Mouse (Mus musculus) MEL (cell line): Measurements from ENCODE around the gene Ptma. TPM values are rescaled to one million over a fixed set of nuclear protein-coding genes. Genes with fewer than 3 reads are reported as not detected.

Source experiments
- DNase-seq: peaks from one replicate; pipeline ENCODE4 v3.0.0; 2011; ENCODE audit warnings: low read depth, low spot score
- H3K27ac ChIP-seq: 2 replicates; pipeline ENCODE4 v1.5.1; 2012; ENCODE audit warnings: low read depth, mild to moderate bottlenecking, control low read depth, low read length, moderate library complexity; ENCODE audit not compliant: control insufficient read depth
- H3K27me3 ChIP-seq, 2 experiments: fragments of 150-350 bp in 1 of 2; sonication (generic) in 1 of 2; 2 replicates each; pipeline ENCODE4 v1.6.1; 2012; ENCODE audit warnings: low read length in 2 of 2, mild to moderate bottlenecking in 2 of 2, improper control_type of control experiment in 1 of 2, moderate library complexity in 1 of 2; ENCODE audit not compliant: insufficient read depth in 2 of 2, control insufficient read depth in 1 of 2
- H3K36me3 ChIP-seq, 2 experiments: 2 replicates each; pipeline ENCODE4 v1.6.1; 2012 to 2014; ENCODE audit warnings: low read length in 2 of 2, improper control_type of control experiment in 1 of 2, inconsistent platforms in 1 of 2, mild to moderate bottlenecking in 1 of 2; ENCODE audit not compliant: insufficient read depth in 2 of 2, control insufficient read depth in 1 of 2
- H3K4me1 ChIP-seq, 2 experiments: fragments of 150-350 bp in 1 of 2; sonication (generic) in 1 of 2; 2 replicates each; pipeline ENCODE4 v1.6.1; 2012; ENCODE audit warnings: low read length in 2 of 2, improper control_type of control experiment in 1 of 2, mild to moderate bottlenecking in 1 of 2; ENCODE audit not compliant: insufficient read depth in 2 of 2, control insufficient read depth in 1 of 2
- H3K4me3 ChIP-seq, 2 experiments: fragments of 150-350 bp in 1 of 2; sonication (generic) in 1 of 2; 2 replicates each; pipeline ENCODE4 v1.5.1; 2012; ENCODE audit warnings: low read depth in 2 of 2, low read length in 2 of 2, mild to moderate bottlenecking in 2 of 2, moderate library complexity in 2 of 2, control low read depth in 1 of 2, improper control_type of control experiment in 1 of 2; ENCODE audit not compliant: control insufficient read depth in 1 of 2, insufficient read depth in 1 of 2
- H3K79me2 ChIP-seq: 2 replicates; pipeline ENCODE4 v1.6.1; 2012; ENCODE audit warnings: mild to moderate bottlenecking, low read length, moderate library complexity; ENCODE audit not compliant: control insufficient read depth, poor library complexity, insufficient read depth
- H3K9ac ChIP-seq: 2 replicates; pipeline ENCODE4 v1.6.1; 2012; ENCODE audit warnings: low read depth, mild to moderate bottlenecking, control low read depth, low read length, moderate library complexity; ENCODE audit not compliant: control insufficient read depth, poor library complexity, severe bottlenecking
- H3K9me3 ChIP-seq: fragments of 150-350 bp; sonication (generic); replicated peaks from 2 replicates; pipeline ENCODE4 v1.6.1; 2012; ENCODE audit warnings: mild to moderate bottlenecking, low read length, improper control_type of control experiment, moderate library complexity; ENCODE audit not compliant: insufficient read depth
- BHLHE40 ChIP-seq: IDR thresholded peaks from 2 replicates; pipeline ENCODE4 v1.6.1; 2012; ENCODE audit warnings: low read depth, mild to moderate bottlenecking, inconsistent platforms, low read length, improper control_type of control experiment, borderline replicate concordance
- CHD2 ChIP-seq: IDR thresholded peaks from 2 replicates; pipeline ENCODE4 v1.6.1; 2011; ENCODE audit warnings: low read length, improper control_type of control experiment
- CTCF ChIP-seq, 3 experiments: IDR thresholded peaks in 2 of 3; conservative IDR thresholded peaks in 1 of 3; 2 replicates each; pipeline ENCODE4 v1.5.1; 2011 to 2012; ENCODE audit warnings: low read length in 3 of 3, low read depth in 2 of 3, mild to moderate bottlenecking in 2 of 3, improper control_type of control experiment in 1 of 3, inconsistent platforms in 1 of 3, mixed read lengths in 1 of 3, moderate library complexity in 1 of 3; ENCODE audit not compliant: control insufficient read depth in 1 of 3, insufficient read depth in 1 of 3, poor library complexity in 1 of 3, severe bottlenecking in 1 of 3
- E2F4 ChIP-seq: IDR thresholded peaks from 2 replicates; pipeline ENCODE4 v1.6.1; 2011; ENCODE audit warnings: low read depth, low read length, improper control_type of control experiment, borderline replicate concordance
- ELF1 ChIP-seq: IDR thresholded peaks from 2 replicates; pipeline ENCODE4 v1.6.1; 2014; ENCODE audit warnings: low read depth, mild to moderate bottlenecking, inconsistent platforms, low read length, improper control_type of control experiment, moderate library complexity
- EP300 ChIP-seq, 2 experiments: IDR thresholded peaks; 2 replicates each; pipeline ENCODE4 v1.6.1; 2011; ENCODE audit warnings: improper control_type of control experiment in 2 of 2, low read length in 2 of 2, low read depth in 1 of 2, mild to moderate bottlenecking in 1 of 2
- ETS1 ChIP-seq: IDR thresholded peaks from 2 replicates; pipeline ENCODE4 v1.6.1; 2012; ENCODE audit warnings: low read depth, mild to moderate bottlenecking, inconsistent platforms, low read length, improper control_type of control experiment, moderate library complexity
- GABPA ChIP-seq: IDR thresholded peaks from 2 replicates; pipeline ENCODE4 v1.6.1; 2012; ENCODE audit warnings: low read depth, mild to moderate bottlenecking, inconsistent platforms, low read length, improper control_type of control experiment, moderate library complexity
- HCFC1 ChIP-seq: IDR thresholded peaks from 2 replicates; pipeline ENCODE4 v1.6.1; 2012; ENCODE audit warnings: low read depth, mild to moderate bottlenecking, inconsistent platforms, low read length, improper control_type of control experiment, moderate library complexity
- KAT2A ChIP-seq: conservative IDR thresholded peaks from 2 replicates; pipeline ENCODE4 v1.6.1; 2012; ENCODE audit warnings: low read depth, low read length, improper control_type of control experiment, inconsistent platforms
- MAX ChIP-seq: IDR thresholded peaks from 2 replicates; pipeline ENCODE4 v1.6.1; 2011; ENCODE audit warnings: low read length, improper control_type of control experiment
- MAZ ChIP-seq: IDR thresholded peaks from 2 replicates; pipeline ENCODE4 v1.6.1; 2012; ENCODE audit warnings: low read depth, mild to moderate bottlenecking, inconsistent platforms, low read length, improper control_type of control experiment
- MXI1 ChIP-seq: IDR thresholded peaks from 2 replicates; pipeline ENCODE4 v1.6.1; 2011; ENCODE audit warnings: mild to moderate bottlenecking, low read depth, low read length, improper control_type of control experiment
- MYC ChIP-seq: IDR thresholded peaks from 2 replicates; pipeline ENCODE4 v1.6.1; 2011; ENCODE audit warnings: low read depth, mild to moderate bottlenecking, low read length, improper control_type of control experiment, moderate library complexity
- NELFE ChIP-seq: IDR thresholded peaks from 2 replicates; pipeline ENCODE4 v1.6.1; 2011; ENCODE audit warnings: low read depth, low read length, improper control_type of control experiment
- NRF1 ChIP-seq: IDR thresholded peaks from 2 replicates; pipeline ENCODE4 v1.6.1; 2014; ENCODE audit warnings: low read depth, mild to moderate bottlenecking, inconsistent platforms, low read length, improper control_type of control experiment, moderate library complexity; ENCODE audit not compliant: poor library complexity, insufficient read depth, severe bottlenecking
- POLR2A ChIP-seq, 2 experiments: IDR thresholded peaks; 2 replicates each; pipeline ENCODE4 v1.6.1; 2011 to 2012; ENCODE audit warnings: low read length in 2 of 2, mild to moderate bottlenecking in 2 of 2, control low read depth in 1 of 2, improper control_type of control experiment in 1 of 2, low read depth in 1 of 2, moderate library complexity in 1 of 2; ENCODE audit not compliant: control insufficient read depth in 1 of 2, insufficient read depth in 1 of 2, poor library complexity in 1 of 2
- POLR2AphosphoS2 ChIP-seq: IDR thresholded peaks from 2 replicates; pipeline ENCODE4 v1.6.1; 2011; ENCODE audit warnings: low read length, improper control_type of control experiment
- POLR2AphosphoS5 ChIP-seq: IDR thresholded peaks from 2 replicates; pipeline ENCODE4 v1.6.1; 2012; ENCODE audit warnings: low read depth, borderline replicate concordance, mild to moderate bottlenecking, inconsistent platforms, low read length, moderate library complexity, mixed read lengths
- RCOR1 ChIP-seq: IDR thresholded peaks from 2 replicates; pipeline ENCODE4 v1.6.1; 2012; ENCODE audit warnings: low read depth, mild to moderate bottlenecking, inconsistent platforms, low read length, improper control_type of control experiment
- SIN3A ChIP-seq: IDR thresholded peaks from 2 replicates; pipeline ENCODE4 v1.6.1; 2012; ENCODE audit warnings: low read length, improper control_type of control experiment, inconsistent platforms
- SMC3 ChIP-seq: IDR thresholded peaks from 2 replicates; pipeline ENCODE4 v1.6.1; 2011; ENCODE audit warnings: low read depth, low read length, improper control_type of control experiment
- TAL1 ChIP-seq: IDR thresholded peaks from 2 replicates; pipeline ENCODE4 v1.6.1; 2012; ENCODE audit warnings: mild to moderate bottlenecking, inconsistent platforms, low read length, moderate library complexity, mixed read lengths
- TBP ChIP-seq: IDR thresholded peaks from 2 replicates; pipeline ENCODE4 v1.8.0; 2011; ENCODE audit warnings: low read depth, low read length, improper control_type of control experiment
- USF1 ChIP-seq: IDR thresholded peaks from 2 replicates; pipeline ENCODE4 v1.6.1; 2014; ENCODE audit warnings: low read depth, mild to moderate bottlenecking, inconsistent platforms, low read length, improper control_type of control experiment, moderate library complexity
- USF2 ChIP-seq, 2 experiments: IDR thresholded peaks; 2 replicates each; pipeline ENCODE4 v1.6.1; 2011 to 2012; ENCODE audit warnings: improper control_type of control experiment in 2 of 2, low read length in 2 of 2, borderline replicate concordance in 1 of 2, inconsistent platforms in 1 of 2, low read depth in 1 of 2, mild to moderate bottlenecking in 1 of 2; ENCODE audit not compliant: insufficient read depth in 1 of 2
- ZC3H11A ChIP-seq: IDR thresholded peaks from 2 replicates; pipeline ENCODE4 v1.6.1; 2012; ENCODE audit warnings: low read depth, mild to moderate bottlenecking, inconsistent platforms, low read length, improper control_type of control experiment
- ZMIZ1 ChIP-seq: IDR thresholded peaks from 2 replicates; pipeline ENCODE4 v1.6.1; 2012; ENCODE audit warnings: low read depth, mild to moderate bottlenecking, inconsistent platforms, low read length, improper control_type of control experiment, moderate library complexity
- ZNF384 ChIP-seq: IDR thresholded peaks from 2 replicates; pipeline ENCODE4 v1.6.1; 2012; ENCODE audit warnings: low read depth, mild to moderate bottlenecking, inconsistent platforms, low read length, improper control_type of control experiment
- polyA plus RNA-seq, 2 experiments: library from polyadenylated mRNA; stranded (reverse) in 1 of 2; unstranded in 1 of 2; fragments of >175 nt in 1 of 2; fragments of >200 nt in 1 of 2; gene quantifications; 2 replicates each; pipeline versions ENCODE4 v1.2.1 to v1.2.4; 2012; ENCODE audit warnings: low replicate concordance in 2 of 2, low read depth in 1 of 2; ENCODE audit not compliant: insufficient read length in 2 of 2, insufficient read depth in 1 of 2, missing spikeins in 1 of 2
- total RNA-seq: library from RNA; depleted of rRNA; stranded (reverse); fragments of 300-350 nt; gene quantifications from 2 replicates; pipeline ENCODE4 v1.2.3, GENCODE M21; 2012

Ptma gene
- total and polyA plus RNA-seq, 3 experiments: 2,419 to 4,891 (median 3,309) TPM

DNA sequence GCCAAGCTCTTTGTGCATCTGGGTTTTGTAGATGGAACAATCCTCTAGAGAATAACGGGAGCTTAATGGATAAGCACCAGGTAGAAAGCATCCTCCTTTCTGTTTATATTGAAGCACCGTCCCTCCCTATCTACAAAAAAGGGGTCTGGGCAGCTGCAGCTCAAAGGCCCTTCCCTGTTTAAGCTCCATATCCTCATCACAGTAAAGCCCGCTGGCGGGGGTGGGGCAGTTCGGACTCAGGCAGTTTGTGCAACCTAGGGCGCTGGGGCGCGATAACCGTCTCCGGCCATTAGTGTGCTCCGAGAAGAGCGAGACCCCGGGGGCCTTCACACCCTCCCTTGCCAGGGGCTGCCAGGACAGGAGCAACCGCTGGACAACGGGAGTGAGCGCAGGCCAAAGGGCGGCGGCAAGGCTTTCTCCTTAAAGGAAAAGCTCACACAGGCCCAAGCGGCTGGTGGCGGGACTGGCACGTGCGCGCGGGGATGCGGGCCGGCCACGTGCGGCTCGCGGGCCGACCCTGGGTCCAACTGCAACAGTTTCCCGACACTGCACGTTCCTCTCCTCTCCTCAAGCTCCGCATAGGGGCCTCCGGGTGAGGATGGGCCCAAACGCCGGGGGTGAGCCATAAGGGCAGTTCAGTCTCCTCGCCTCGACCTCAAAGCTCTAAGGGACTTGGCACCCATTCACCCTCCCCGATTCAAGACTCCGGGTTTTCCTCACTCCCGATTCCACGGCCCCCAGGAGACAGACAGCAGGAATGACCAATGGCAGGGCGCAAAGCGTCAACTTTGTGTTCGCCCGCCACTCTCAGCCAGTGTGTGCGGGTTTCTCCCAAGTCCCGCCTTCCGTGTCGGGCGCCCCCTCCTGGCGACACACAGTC, 1.7 kb upstream of the Ptma start:
- Histone ChIP-seq H3K36me3 (peaks cover 0 to 23% of the 10 kb centered on the region in 2 experiments), H3K79me2 (peaks cover 42% of the 10 kb centered on the region)
- TF ChIP-seq HCFC1: peak; percentile 98
- TF ChIP-seq USF1: 0 out of 2 replicates have a peak, but pooled peaks have one; percentile 20
- peak; percentile 86; the same call in 1 of the 2 replicates for TF ChIP-seq E2F4
- peak; percentile 63 for TF ChIP-seq NRF1
- peak; percentile 81; the same call in 1 of the 2 replicates for TF ChIP-seq BHLHE40
- TF ChIP-seq SMC3: no peak
- peak; percentile 81 for TF ChIP-seq KAT2A
- TF ChIP-seq NELFE: no peak; the same call in 1 of the 2 replicates
- no peak for TF ChIP-seq USF2 (IDR thresholded peaks at IDR 0.05; ENCODE audit: borderline replicate concordance in 1 of 2, insufficient read depth in 1 of 2, low read depth in 1 of 2, low read length in 2 of 2)
- peak; percentile 79 for TF ChIP-seq ELF1
- peak; percentile 60; the same call in 1 of the 2 replicates for TF ChIP-seq POLR2AphosphoS5
- TF ChIP-seq ETS1: peak; percentile 52; the same call in 1 of the 2 replicates
- TF ChIP-seq GABPA: no peak
- TF ChIP-seq MXI1: peak; percentile 69
- TF ChIP-seq POLR2A (IDR thresholded peaks at IDR 0.05; ENCODE audit: control insufficient read depth in 1 of 2, insufficient read depth in 1 of 2, low read depth in 1 of 2, low read length in 2 of 2, poor library complexity in 1 of 2): peak in 1 of 2 experiments; percentile 53; a peak in 2 of 4 replicates
- TF ChIP-seq SIN3A: peak; percentile 93
- 0 out of 4 replicates have a peak, but pooled peaks of 1 of the 2 experiments have one; percentile 28 for TF ChIP-seq EP300 (IDR thresholded peaks at IDR 0.05; ENCODE audit: low read depth in 1 of 2, low read length in 2 of 2)
- peak; percentile 89 for TF ChIP-seq CHD2
- TF ChIP-seq CTCF (IDR thresholded peaks at IDR 0.05 in 2 of 3, conservative IDR thresholded peaks at IDR 0.05 in 1 of 3; ENCODE audit: control insufficient read depth in 1 of 3, insufficient read depth in 1 of 3, low read depth in 2 of 3, low read length in 3 of 3, poor library complexity in 1 of 3, severe bottlenecking in 1 of 3): peak; percentile 66 to 93 (median 83); a peak in 5 of 6 replicates
- TF ChIP-seq MYC: peak; percentile 95
- TF ChIP-seq POLR2AphosphoS2: no peak; the same call in 1 of the 2 replicates
- TF ChIP-seq ZMIZ1: no peak; the same call in 1 of the 2 replicates
- no peak for TF ChIP-seq ZC3H11A
- TF ChIP-seq ZNF384: no peak
- no peak; the same call in 1 of the 2 replicates for TF ChIP-seq TAL1
- no peak for TF ChIP-seq TBP
- TF ChIP-seq MAX: peak; percentile 96
- peak; percentile 71; the same call in 1 of the 2 replicates for TF ChIP-seq RCOR1
- TF ChIP-seq MAZ: peak; percentile 98
- TF ChIP-seq, all 39 proteins: peak for 19
- Histone ChIP-seq H3K27me3 (no peaks in the 10 kb centered on the region), H3K27ac (peak overlapping the region; percentile 100), H3K9ac (peak overlapping the region; percentile 96), H3K9me3 (no peaks in the 10 kb centered on the region), H3K4me1 (peaks cover 3 to 30% of the 10 kb centered on the region in 2 experiments; a peak in 3 of 4 replicates), H3K4me3 (peak overlapping the region; percentile 45 to 52)
- peak; percentile 99 for DNase-seq
